Mouse (Mus musculus): ENCODE measurements around the gene Calml4. TPM values are rescaled to one million over a fixed set of nuclear protein-coding genes. Genes with fewer than 3 reads are reported as not detected.

Gene Calml4
- polyA plus RNA-seq, 1 experiment from 2014 or later: 12.8 TPM

DNA sequence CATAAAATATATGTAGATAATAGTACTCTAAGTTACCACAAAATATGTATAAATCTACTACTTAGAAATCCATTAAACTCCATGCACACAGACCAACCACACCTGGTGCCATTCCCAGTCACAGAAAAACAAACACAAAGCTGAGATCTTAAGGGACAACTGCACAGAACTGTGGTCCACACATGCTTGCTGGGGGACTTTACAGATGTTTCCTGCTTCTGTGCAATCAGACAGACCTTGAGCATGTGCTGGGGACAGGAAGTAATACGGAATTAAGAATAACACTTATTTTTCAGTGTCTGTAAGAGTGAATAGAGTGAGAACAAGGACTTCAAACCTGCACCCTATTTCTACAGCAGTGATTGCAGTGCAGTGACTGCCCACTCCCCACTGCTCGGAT lies 63.0 kb downstream of the Calml4 start:
- H3K9me3 ChIP-seq: no peaks in the 10 kb centered on the region
- no peaks in the 10 kb centered on the region for H3K27me3 ChIP-seq
- no peak for ATAC-seq (ENCODE audit: borderline replicate concordance, extremely low read depth, low FRiP score, low TSS enrichment)
- WGBS: 58% methylated on average over 2 of the region's 2 CpGs
- no peak overlapping the region for H3K4me3 ChIP-seq
- H3K4me1 ChIP-seq: no peaks in the 10 kb centered on the region
- no peak overlapping the region for H3K27ac ChIP-seq
- H3K9ac ChIP-seq: no peak overlapping the region
- peaks cover 27% of the 10 kb centered on the region for H3K36me3 ChIP-seq
- no peak overlapping the region for H3K4me2 ChIP-seq

DNA sequence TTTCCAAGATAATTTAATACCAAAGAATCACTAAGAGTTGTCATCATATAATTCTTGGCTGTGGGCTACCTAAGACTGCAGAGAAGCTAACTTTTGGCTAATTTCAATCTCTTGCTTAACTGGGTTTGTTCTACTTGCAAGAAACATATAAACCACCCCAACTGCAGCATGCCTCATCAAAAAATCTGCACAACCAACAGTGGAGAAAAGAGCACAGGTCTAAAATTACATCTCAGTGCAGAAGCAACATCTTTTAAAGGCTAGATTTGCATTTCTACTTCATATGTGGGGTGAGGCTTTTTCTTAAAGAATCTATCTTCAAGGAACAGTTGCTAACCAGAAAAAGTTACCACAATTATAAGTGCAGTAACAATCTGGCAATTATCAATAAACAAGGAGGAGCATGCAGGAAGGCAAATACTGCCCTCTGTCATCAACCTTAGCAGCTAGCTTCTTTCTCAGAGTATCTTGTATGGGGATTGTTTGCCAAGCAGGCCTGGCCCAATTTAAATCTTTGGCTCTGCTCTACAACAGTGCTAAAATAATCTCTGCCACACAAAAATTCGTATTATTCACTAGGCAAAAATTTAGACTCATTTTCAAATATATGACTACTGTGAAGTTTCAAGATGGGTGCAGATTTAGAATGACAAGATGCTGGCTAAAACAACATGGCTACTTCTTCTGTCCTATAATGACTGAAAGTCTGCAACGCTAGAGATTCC lies 67.2 kb downstream of the Calml4 start:
- peaks cover 7% of the 10 kb centered on the region; the same call in 1 of the 2 replicates for H3K36me3 ChIP-seq
- no peak overlapping the region for H3K4me3 ChIP-seq
- ATAC-seq (ENCODE audit: borderline replicate concordance, extremely low read depth, low FRiP score, low TSS enrichment): no peak
- 86% methylated on average over 2 of the region's 2 CpGs for WGBS
- no peak overlapping the region for H3K9ac ChIP-seq
- H3K4me1 ChIP-seq: peaks cover 4% of the 10 kb centered on the region; the same call in 1 of the 2 replicates
- H3K27me3 ChIP-seq: no peaks in the 10 kb centered on the region
- no peak overlapping the region for H3K4me2 ChIP-seq
- H3K27ac ChIP-seq: no peak overlapping the region
- H3K9me3 ChIP-seq: no peaks in the 10 kb centered on the region

Other genes with a start within 250 kb of the Calml4 start
- 0.45 and 0.47 TPM in 2 replicates for gene Itga11, start 180.3 kb upstream of the Calml4 start, polyA plus RNA-seq (2015; fragmentation: Nextera tagmentation; extraction: Ambion mirVana)
- gene Fem1b, start 46.1 kb upstream of the Calml4 start, polyA plus RNA-seq (2015; fragmentation: Nextera tagmentation; extraction: Ambion mirVana): 20.8 and 21.7 TPM in 2 replicates
- gene Cln6, start 19.3 kb upstream of the Calml4 start, polyA plus RNA-seq (2015; fragmentation: Nextera tagmentation; extraction: Ambion mirVana): 19.6 and 22.4 TPM in 2 replicates
- 62.3 and 75.1 TPM in 2 replicates for gene Pias1, start 129.8 kb downstream of the Calml4 start, polyA plus RNA-seq (2015; fragmentation: Nextera tagmentation; extraction: Ambion mirVana)

Measured in lung, embryonic 15.5 days (tissue).